Mouse (Mus musculus) ES-Bruce4 (cell line): ENCODE data around the gene Shank2.

Experiments used
- CTCF ChIP-seq: IDR thresholded peaks from one replicate; pipeline ENCODE4 v1.8.1; 2011; ENCODE audit warnings: low read depth, low read length
- POLR2A ChIP-seq: IDR thresholded peaks from one replicate; pipeline ENCODE4 v1.8.1; 2011; ENCODE audit warnings: low read length; ENCODE audit not compliant: insufficient read depth

DNA sequence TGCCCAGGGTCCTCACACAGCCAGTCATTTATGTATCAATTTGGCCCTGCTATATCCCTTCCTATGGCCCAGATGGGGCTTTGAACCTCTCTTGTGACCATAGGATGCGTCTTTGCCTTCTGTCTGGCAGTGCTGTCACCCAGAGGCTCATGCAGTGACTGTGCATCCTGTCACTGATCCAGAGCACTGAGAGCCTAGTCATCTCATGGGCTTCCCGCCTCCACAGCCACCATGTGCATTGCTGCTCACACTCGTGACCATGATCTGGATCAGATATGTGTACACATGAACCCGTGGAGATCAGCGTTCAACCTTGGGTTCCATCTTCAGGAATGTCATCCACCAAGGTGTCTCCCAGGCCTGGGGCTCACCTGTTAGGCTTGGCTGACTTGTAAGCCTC lies 227.0 kb downstream of the Shank2 start:
- TF ChIP-seq CTCF (no peak), POLR2A (no peak)
